Mouse (Mus musculus) stomach, embryonic 16.5 days (tissue): ENCODE data around the gene Pbx4. TPM values are rescaled to one million over a fixed set of nuclear protein-coding genes. Genes with fewer than 3 reads are reported as not detected.
A peak's percentile ranks its signal among the peaks of the same experiment; 100 is the strongest.

Source experiments
- ATAC-seq: fragments of 200-750 bp; cut with Nextera tagmentation; 2 replicates; pipeline ENCODE4 v1.8.0; 2017; ENCODE audit warnings: moderate number of reproducible peaks, moderate TSS enrichment; ENCODE audit not compliant: insufficient read depth, low FRiP score
- H3K27ac ChIP-seq: fragments of 300-500 bp; sonication (generic); 2 replicates; pipeline ENCODE4 v1.5.1; 2014; ENCODE audit warnings: low read length
- H3K27me3 ChIP-seq: fragments of 300-500 bp; sonication (generic); 2 replicates; pipeline ENCODE4 v1.6.1; 2014; ENCODE audit warnings: low read length, control low read depth, mixed read lengths; ENCODE audit not compliant: control insufficient read depth, insufficient read depth
- H3K36me3 ChIP-seq: fragments of 300-500 bp; sonication (generic); 2 replicates; pipeline ENCODE4 v1.6.1; 2014; ENCODE audit warnings: low read length; ENCODE audit not compliant: control insufficient read depth, insufficient read depth
- H3K4me1 ChIP-seq: fragments of 300-500 bp; sonication (generic); 2 replicates; pipeline ENCODE4 v1.6.1; 2014; ENCODE audit warnings: low read length, control low read depth, mixed read lengths; ENCODE audit not compliant: control insufficient read depth, insufficient read depth
- H3K4me2 ChIP-seq: fragments of 300-500 bp; sonication (generic); 2 replicates; pipeline ENCODE4 v1.6.1; 2014; ENCODE audit warnings: low read depth, low read length, mixed read lengths
- H3K4me3 ChIP-seq: fragments of 300-500 bp; sonication (generic); replicated peaks from 2 replicates; pipeline ENCODE4 v1.5.1; 2014; ENCODE audit warnings: mild to moderate bottlenecking, low read length
- H3K9ac ChIP-seq: fragments of 300-500 bp; sonication (generic); 2 replicates; pipeline ENCODE4 v1.6.1; 2014; ENCODE audit warnings: low read length
- H3K9me3 ChIP-seq: fragments of 300-500 bp; sonication (generic); replicated peaks from 2 replicates; pipeline ENCODE4 v1.6.1; 2016; ENCODE audit warnings: low read length, control low read depth; ENCODE audit not compliant: control insufficient read depth
- WGBS: fragments of 180-500 bp; shearing (Covaris S2); extraction: QIAGEN DNeasy Blood & Tissue Kit; methylation state at CpG from one replicate; pipeline ENCODE4 v1.1.7; 2014; 5-methylcytosine and 5-hydroxymethylcytosine counted together
- polyA plus RNA-seq: library from polyadenylated mRNA; unstranded; fragments of >200 nt; fragmentation: Nextera tagmentation; extraction: Ambion mirVana; gene quantifications from 2 replicates; pipeline ENCODE4 v1.2.1, GENCODE M21; 2015

Pbx4 gene
- polyA plus RNA-seq, 1 experiment from 2014 or later: 3.1 TPM

DNA sequence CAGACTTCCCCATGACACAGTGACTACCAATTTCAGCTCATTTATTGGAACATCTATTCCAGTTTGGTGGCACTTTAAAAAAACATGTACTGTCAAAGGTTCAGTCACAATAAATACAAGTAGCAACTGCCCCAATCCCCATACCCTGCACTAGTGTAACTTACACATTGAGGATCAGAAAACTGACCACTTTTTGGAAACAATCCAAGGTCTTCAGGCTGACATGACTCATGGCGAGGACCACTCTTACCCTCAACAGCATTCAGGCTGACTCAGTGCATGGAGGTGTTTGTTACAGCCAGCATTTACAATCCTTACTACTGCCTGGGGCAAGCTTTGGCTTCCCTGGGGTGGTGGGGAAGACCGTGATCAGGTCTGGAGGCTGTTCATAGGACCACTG is 74.8 kb downstream of the Pbx4 start:
- ATAC-seq: no peak
- WGBS: 81% methylated on average over 2 of the region's 2 CpGs
- no peak overlapping the region for H3K4me3 ChIP-seq
- H3K9ac ChIP-seq: no peak overlapping the region
- peaks cover 9% of the 10 kb centered on the region; the same call in 1 of the 2 replicates for H3K4me1 ChIP-seq
- H3K9me3 ChIP-seq: no peaks in the 10 kb centered on the region
- no peak overlapping the region for H3K4me2 ChIP-seq
- H3K36me3 ChIP-seq: peaks cover 11% of the 10 kb centered on the region; the same call in 1 of the 2 replicates
- no peak overlapping the region for H3K27ac ChIP-seq
- H3K27me3 ChIP-seq: no peaks in the 10 kb centered on the region

DNA sequence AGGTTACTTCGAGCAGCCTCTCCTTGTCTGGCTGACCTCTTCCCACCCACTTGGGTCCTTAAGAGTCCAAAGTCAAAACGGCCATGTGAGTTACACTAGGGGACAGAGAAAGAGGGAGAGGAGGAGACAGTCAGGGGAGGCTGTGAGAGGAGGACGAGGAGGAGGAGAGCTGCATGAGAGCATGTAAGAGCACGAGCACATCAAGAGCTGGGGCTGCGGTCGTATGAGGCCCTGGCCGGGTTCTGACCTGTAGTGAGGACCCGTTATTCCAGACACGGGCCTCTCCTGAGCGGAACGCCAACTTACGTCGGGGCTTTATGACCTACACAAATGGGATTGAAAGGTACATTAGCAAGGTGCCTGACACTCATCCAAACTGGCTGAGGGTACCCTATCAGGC is 79.6 kb downstream of the Pbx4 start:
- no peaks in the 10 kb centered on the region for H3K27me3 ChIP-seq
- no peak for ATAC-seq
- H3K9ac ChIP-seq: no peak overlapping the region
- no peak overlapping the region for H3K4me2 ChIP-seq
- 91% methylated on average over 13 of the region's 13 CpGs for WGBS
- no peaks in the 10 kb centered on the region for H3K4me1 ChIP-seq
- no peaks in the 10 kb centered on the region for H3K9me3 ChIP-seq
- H3K27ac ChIP-seq: no peak overlapping the region
- peaks cover 23% of the 10 kb centered on the region for H3K36me3 ChIP-seq
- no peak overlapping the region for H3K4me3 ChIP-seq

DNA sequence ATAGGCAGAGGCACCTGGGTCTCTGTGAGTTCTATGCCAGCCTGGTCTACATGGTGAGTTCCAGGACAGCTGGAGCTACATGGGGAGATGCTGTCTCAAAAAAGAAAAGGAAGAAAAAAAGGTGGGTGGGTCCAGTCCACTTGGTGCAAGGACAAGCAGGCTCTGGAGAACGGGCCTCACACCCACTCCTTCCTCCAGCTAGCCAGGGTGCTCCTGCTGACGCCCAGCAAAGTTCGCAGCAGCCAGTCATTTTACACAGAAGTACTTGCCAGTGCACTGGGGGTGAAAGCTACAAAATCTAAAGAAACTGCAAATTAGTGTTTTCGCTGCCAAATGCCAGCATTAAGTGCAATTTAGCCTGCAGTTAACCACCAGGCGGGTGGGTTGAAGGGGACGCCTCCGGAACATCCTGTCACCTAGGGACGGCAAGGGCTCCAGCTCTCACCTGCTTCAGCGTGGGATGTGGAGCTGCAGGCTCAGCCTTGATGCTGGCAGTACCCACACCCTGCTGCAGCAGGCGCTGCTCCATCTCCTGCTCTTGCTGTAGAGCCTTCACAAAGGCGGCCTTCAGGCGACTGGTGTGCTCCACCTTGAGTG is 80.3 kb downstream of the Pbx4 start:
- H3K36me3 ChIP-seq: peaks cover 23% of the 10 kb centered on the region
- no peak overlapping the region for H3K4me2 ChIP-seq
- H3K9me3 ChIP-seq: no peaks in the 10 kb centered on the region
- no peaks in the 10 kb centered on the region for H3K4me1 ChIP-seq
- H3K4me3 ChIP-seq: no peak overlapping the region
- 89% methylated on average over 12 of the region's 12 CpGs for WGBS
- no peak overlapping the region for H3K27ac ChIP-seq
- H3K9ac ChIP-seq: no peak overlapping the region
- H3K27me3 ChIP-seq: no peaks in the 10 kb centered on the region
- no peak for ATAC-seq

DNA sequence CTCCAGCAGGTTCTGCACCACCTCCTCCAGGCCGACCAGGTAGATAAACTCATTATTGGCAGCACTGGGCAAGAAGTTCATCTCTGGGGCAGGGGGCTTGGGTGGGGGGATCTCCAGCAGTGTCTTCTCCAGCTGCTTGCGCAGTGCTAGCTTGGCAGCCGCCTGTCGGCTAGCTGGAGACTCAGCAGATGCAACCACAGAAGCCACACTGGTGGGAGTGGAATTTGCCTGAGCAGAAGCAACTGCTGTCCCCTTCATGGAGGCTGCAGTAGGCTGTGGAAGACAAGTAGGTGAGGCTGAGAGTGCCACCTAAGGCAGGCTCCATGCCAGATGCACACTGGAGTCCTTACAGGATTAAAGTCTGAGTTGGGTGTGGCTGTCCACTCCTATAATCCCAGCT is 82.2 kb downstream of the Pbx4 start:
- Histone ChIP-seq H3K27ac (no peak overlapping the region), H3K4me2 (no peak overlapping the region), H3K9ac (no peak overlapping the region), H3K36me3 (peaks cover 23% of the 10 kb centered on the region), H3K27me3 (no peaks in the 10 kb centered on the region), H3K9me3 (no peaks in the 10 kb centered on the region), H3K4me1 (peaks cover 2% of the 10 kb centered on the region; the same call in 1 of the 2 replicates), H3K4me3 (no peak overlapping the region)
- 84% methylated on average over 4 of the region's 4 CpGs for WGBS
- ATAC-seq: no peak

DNA sequence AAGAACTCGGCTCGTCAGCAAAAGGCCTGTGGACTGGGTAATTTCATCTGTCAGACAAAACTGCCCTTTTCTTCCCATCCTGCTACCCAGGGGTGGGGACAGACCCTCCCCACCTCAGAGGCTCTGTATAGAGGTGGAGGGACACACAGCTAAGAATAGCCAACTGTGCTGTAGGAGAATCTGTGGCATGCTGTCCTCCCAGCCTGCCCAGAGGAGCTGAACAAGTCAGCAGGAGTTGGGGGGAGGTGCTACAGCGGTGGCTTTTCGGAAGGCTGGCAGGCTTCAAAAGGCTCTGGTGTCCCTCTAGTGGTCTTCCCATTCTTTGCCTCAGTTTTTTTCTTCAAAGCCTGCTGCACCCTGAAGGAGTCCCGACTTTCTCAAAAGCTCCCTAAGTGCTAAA is 83.5 kb downstream of the Pbx4 start:
- Histone ChIP-seq H3K9me3 (no peaks in the 10 kb centered on the region), H3K27me3 (no peaks in the 10 kb centered on the region), H3K4me2 (no peak overlapping the region), H3K36me3 (peaks cover 22% of the 10 kb centered on the region), H3K4me1 (peaks cover 7% of the 10 kb centered on the region), H3K27ac (no peak overlapping the region), H3K9ac (no peak overlapping the region), H3K4me3 (no peak overlapping the region)
- WGBS: 44% methylated on average over 5 of the region's 5 CpGs
- ATAC-seq: no peak

DNA sequence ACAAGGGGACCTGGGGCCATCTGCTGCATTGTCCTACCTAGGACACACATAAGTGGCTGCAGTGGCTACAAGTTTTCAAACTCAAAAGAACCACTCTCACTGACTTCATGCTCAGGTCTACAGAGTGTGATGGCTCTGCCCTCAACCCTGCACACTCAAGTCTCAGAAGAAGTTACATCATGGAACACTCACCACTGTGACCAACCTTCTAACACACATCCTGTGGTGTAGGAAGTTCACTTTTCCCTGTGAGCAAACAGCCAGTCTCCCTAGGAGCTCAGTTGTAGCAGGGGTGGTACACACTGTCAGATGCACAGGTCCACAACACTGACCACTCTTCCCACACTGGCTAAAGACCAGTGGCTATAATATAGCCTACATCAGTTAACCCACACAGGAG is 86.2 kb downstream of the Pbx4 start:
- Histone ChIP-seq H3K9ac (no peak overlapping the region), H3K27me3 (no peaks in the 10 kb centered on the region), H3K36me3 (peaks cover 6% of the 10 kb centered on the region; the same call in 1 of the 2 replicates), H3K27ac (no peak overlapping the region), H3K4me1 (peaks cover 7% of the 10 kb centered on the region), H3K4me2 (no peak overlapping the region), H3K9me3 (no peaks in the 10 kb centered on the region), H3K4me3 (no peak overlapping the region)
- ATAC-seq: 0 out of 2 replicates have a peak, but pooled peaks have one; percentile 14

DNA sequence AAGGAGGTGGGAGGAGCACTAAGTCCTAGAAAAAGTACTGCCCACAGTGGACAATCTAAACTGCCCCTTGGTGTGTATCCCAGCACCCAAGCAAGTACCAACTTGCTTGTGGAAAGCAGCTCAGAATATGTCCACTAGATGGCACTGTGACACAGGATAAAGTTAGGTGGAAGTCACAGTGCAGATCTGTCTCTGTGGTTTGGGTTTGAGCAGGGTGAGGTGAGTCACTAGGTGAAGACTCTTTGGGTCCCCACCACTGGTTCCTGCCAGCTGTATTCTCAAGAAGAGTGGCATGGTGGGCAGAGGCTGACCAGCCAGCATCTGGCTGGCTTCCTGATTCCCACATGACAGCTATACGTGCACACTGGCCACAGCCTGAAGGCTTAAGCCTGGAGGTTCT is 86.7 kb downstream of the Pbx4 start:
- H3K4me3 ChIP-seq: no peak overlapping the region
- no peak overlapping the region for H3K4me2 ChIP-seq
- H3K9ac ChIP-seq: no peak overlapping the region
- 44% methylated on average over 1 of the region's 1 CpGs for WGBS
- H3K4me1 ChIP-seq: peaks cover 7% of the 10 kb centered on the region
- ATAC-seq: peak; percentile 57
- peak overlapping the region; percentile 48; the same call in 1 of the 2 replicates for H3K27ac ChIP-seq
- peaks cover 3% of the 10 kb centered on the region; the same call in 1 of the 2 replicates for H3K36me3 ChIP-seq
- H3K27me3 ChIP-seq: no peaks in the 10 kb centered on the region
- no peaks in the 10 kb centered on the region for H3K9me3 ChIP-seq

DNA sequence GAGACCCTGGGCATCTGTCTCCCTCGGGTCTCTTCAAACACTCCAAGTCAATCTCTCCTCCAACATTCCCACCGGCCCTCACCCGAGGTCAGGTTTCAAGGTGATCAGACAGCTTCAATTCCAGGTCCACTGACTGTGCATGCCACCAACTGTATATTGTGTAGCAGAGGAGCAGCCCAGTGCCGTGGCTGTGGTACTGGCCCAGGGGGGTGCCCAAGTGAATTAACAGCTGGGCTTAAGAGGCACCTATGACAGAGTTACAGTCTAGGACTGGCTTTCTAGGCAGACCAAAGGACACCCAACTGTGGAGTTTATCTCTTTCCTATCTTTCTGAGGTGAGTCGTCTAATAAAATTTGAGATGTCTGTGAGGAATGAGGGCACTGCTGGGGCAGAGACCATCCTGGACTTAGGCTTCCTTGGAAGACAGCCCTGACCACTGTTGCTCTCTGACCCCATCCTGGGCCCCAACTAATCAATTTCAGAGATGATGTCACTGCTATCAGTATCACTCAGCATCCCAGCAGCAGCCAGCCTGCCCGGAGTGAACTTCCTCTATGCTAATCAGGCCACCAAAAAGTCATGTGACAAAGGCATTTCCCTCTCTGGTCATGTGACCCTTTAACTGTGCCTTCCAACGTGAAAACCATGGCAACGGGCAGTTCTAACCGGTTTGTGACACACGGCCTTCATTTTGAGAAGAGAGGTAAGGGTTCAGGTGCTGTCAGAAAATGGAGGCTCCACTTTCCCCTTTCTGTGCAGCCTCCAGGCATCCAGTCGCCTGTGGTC is 87.8 kb downstream of the Pbx4 start:
- peak; percentile 37; the same call in 1 of the 2 replicates for ATAC-seq
- Histone ChIP-seq H3K4me3 (no peak overlapping the region), H3K27ac (peak overlapping the region; percentile 36; the same call in 1 of the 2 replicates), H3K27me3 (no peaks in the 10 kb centered on the region), H3K9ac (0 out of 2 replicates have a peak overlapping the region, but pooled peaks have one; percentile 15), H3K4me2 (no peak overlapping the region), H3K36me3 (0 out of 2 replicates have a peak, but pooled peaks cover 3% of the 10 kb centered on the region), H3K4me1 (peaks cover 7% of the 10 kb centered on the region), H3K9me3 (no peaks in the 10 kb centered on the region)
- 33% methylated on average over 11 of the region's 11 CpGs for WGBS

DNA sequence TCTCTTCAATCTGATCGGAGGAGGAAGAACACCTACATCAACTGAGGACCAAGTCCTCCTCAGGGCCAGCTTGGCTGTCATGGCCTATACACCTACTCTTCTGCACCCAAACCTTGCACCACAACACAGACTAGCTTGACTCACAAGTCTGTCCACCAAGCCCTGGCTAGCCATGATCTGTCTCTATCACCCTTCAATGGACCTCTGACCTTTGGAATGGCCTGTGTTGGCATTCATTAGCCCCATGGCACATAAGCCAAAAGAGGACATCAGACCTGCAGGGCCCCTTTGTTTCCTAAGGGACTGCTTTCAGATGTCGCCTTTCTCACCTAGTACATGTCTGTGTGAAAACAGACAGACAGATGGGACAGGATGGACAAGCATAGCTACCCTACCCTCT is 88.8 kb downstream of the Pbx4 start:
- Histone ChIP-seq H3K4me1 (peaks cover 7% of the 10 kb centered on the region), H3K9ac (peak overlapping the region; percentile 46; the same call in 1 of the 2 replicates), H3K4me3 (no peak overlapping the region), H3K36me3 (0 out of 2 replicates have a peak, but pooled peaks cover 2% of the 10 kb centered on the region), H3K27ac (peak overlapping the region; percentile 36; the same call in 1 of the 2 replicates), H3K4me2 (no peak overlapping the region), H3K9me3 (no peaks in the 10 kb centered on the region), H3K27me3 (no peaks in the 10 kb centered on the region)
- WGBS: 84% methylated on average over 2 of the region's 2 CpGs
- no peak for ATAC-seq
